30 mouse cellular contexts compared by ENCODE assay signal in the genomic region with DNA sequence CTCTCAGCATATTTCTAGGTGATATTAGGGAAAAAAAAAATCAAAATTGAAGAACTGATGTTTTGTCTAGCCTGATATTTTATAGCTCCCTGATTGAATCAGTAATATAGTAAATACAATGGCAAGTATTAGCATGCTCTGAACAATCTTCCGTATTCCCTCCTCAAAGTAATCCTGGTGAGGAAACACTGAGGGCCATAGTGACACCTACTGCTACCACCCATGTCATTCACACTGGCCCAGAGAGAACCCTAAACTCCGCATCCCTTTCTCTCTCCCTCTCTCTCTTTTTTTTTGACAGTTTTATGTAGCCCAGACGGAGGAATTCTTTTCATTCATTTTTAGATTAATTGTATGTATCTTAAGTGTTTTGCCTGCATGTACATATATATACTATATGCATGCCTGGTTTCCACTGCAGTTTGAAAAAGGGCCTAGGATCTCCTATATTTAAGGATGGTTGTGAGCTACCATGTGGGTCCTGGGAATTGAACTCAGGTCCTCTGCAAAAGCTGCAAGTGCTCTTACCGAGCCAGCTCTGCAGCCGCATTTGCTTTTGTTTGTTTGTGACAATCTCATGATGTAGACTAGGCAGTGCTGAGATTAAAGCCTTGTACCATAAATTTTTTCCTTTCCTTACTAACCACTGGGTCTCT.
"Had no signal": no experiment of that assay in that cellular context is flagged by ENCODE, and none has a peak within 500 bp of the region (broad histone marks: within the 10 kb centered on the region; RNA-seq: fewer than 3 reads in every experiment).

No protein-coding gene starts in this region.

- H3K4me2 ChIP-seq: limb, embryonic 12.5 days; limb, embryonic 13.5 days; limb, embryonic 15.5 days; liver, embryonic 11.5 days; liver, embryonic 12.5 days; liver, embryonic 13.5 days; liver, embryonic 15.5 days; lung, embryonic 14.5 days; lung, embryonic 15.5 days; midbrain, embryonic 12.5 days; midbrain, embryonic 15.5 days; neural tube, embryonic 12.5 days had no signal

- H3K4me3 ChIP-seq: left cerebral cortex, adult 2 months; limb, embryonic 10.5 days; limb, embryonic 12.5 days; limb, embryonic 13.5 days; limb, embryonic 15.5 days; liver, embryonic 12.5 days; liver, embryonic 13.5 days; liver, embryonic 15.5 days; lung, embryonic 15.5 days; megakaryocyte, embryonic 14.5 days; midbrain, embryonic 10.5 days; midbrain, embryonic 12.5 days; midbrain, embryonic 15.5 days; neural tube, embryonic 12.5 days had no signal

- H3K4me1 ChIP-seq: limb, embryonic 10.5 days; limb, embryonic 12.5 days; limb, embryonic 13.5 days; limb, embryonic 15.5 days; liver, embryonic 12.5 days; liver, embryonic 13.5 days; liver, embryonic 15.5 days; lung, embryonic 15.5 days; midbrain, embryonic 10.5 days; midbrain, embryonic 12.5 days; midbrain, embryonic 15.5 days; neural tube, embryonic 12.5 days had no signal

- DNase-seq: left cerebral cortex, postnatal 4 days; liver; liver, embryonic 13.5 days; liver, postnatal 0 days; lung, adult 18-20 months; lung, adult 2 months; lung, embryonic 14.5 days; lung, postnatal 10 days; lung, postnatal 14 days; lung, postnatal 36 days; lung, postnatal 4 days; midbrain, embryonic 14.5 days had no signal

- ATAC-seq: liver, embryonic 12.5 days; liver, postnatal 0 days; lung, postnatal 0 days; midbrain, embryonic 15.5 days; midbrain, embryonic 16.5 days had no signal

- H3K27me3 ChIP-seq: limb, embryonic 12.5 days; limb, embryonic 13.5 days; limb, embryonic 15.5 days; liver, embryonic 12.5 days; liver, embryonic 13.5 days; liver, embryonic 15.5 days; lung, embryonic 15.5 days; megakaryocyte, embryonic 14.5 days; midbrain, embryonic 12.5 days; midbrain, embryonic 15.5 days; neural tube, embryonic 12.5 days had no signal

- H3K9ac ChIP-seq: limb, embryonic 12.5 days; limb, embryonic 13.5 days; limb, embryonic 15.5 days; liver, embryonic 12.5 days; liver, embryonic 13.5 days; liver, embryonic 14.5 days; liver, embryonic 15.5 days; liver, postnatal 0 days; lung, embryonic 14.5 days; lung, embryonic 15.5 days; midbrain, embryonic 12.5 days; midbrain, embryonic 15.5 days; neural tube, embryonic 12.5 days had no signal

- H3K9me3 ChIP-seq: limb, embryonic 10.5 days; limb, embryonic 12.5 days; limb, embryonic 13.5 days; limb, embryonic 15.5 days; liver, embryonic 12.5 days; liver, embryonic 13.5 days; liver, embryonic 15.5 days; lung, embryonic 15.5 days; megakaryocyte, embryonic 14.5 days; midbrain, embryonic 10.5 days; midbrain, embryonic 12.5 days; midbrain, embryonic 15.5 days; neural tube, embryonic 12.5 days had no signal

- H3K27ac ChIP-seq: left cerebral cortex, adult 2 months; limb, embryonic 10.5 days; limb, embryonic 12.5 days; limb, embryonic 13.5 days; limb, embryonic 15.5 days; liver, embryonic 12.5 days; liver, embryonic 13.5 days; liver, embryonic 14.5 days; liver, embryonic 15.5 days; lung, embryonic 15.5 days; macrophage; midbrain, embryonic 10.5 days; midbrain, embryonic 12.5 days; midbrain, embryonic 15.5 days; neural tube, embryonic 12.5 days had no signal
